Mouse (Mus musculus) heart, embryonic 14.5 days (tissue): ENCODE results near the gene 4921530L21Rik. TPM values are rescaled to one million over a fixed set of nuclear protein-coding genes. Genes with fewer than 3 reads are reported as not detected.

Source experiments
- ATAC-seq: fragments of 200-750 bp; cut with Nextera tagmentation; 2 replicates; pipeline ENCODE4 v1.8.0; 2017; ENCODE audit warnings: low read depth, moderate TSS enrichment; ENCODE audit not compliant: insufficient number of reproducible peaks, insufficient read depth, low FRiP score
- H3K27ac ChIP-seq, 2 experiments: fragments of 200-500 bp in 1 of 2; fragments of 300-500 bp in 1 of 2; sonication (generic) in 1 of 2; replicated peaks in 1 of 2; 2 replicates each; pipeline ENCODE4 v1.5.1; 2012 to 2014; ENCODE audit warnings: low read depth in 2 of 2, low read length in 2 of 2, control low read depth in 1 of 2, mild to moderate bottlenecking in 1 of 2, mixed read lengths in 1 of 2; ENCODE audit not compliant: control insufficient read depth in 1 of 2, insufficient read depth in 1 of 2
- H3K27me3 ChIP-seq: fragments of 300-500 bp; sonication (generic); 2 replicates; pipeline ENCODE4 v1.6.1; 2014; ENCODE audit warnings: mild to moderate bottlenecking, low read length, control low read depth; ENCODE audit not compliant: control insufficient read depth, insufficient read depth
- H3K36me3 ChIP-seq: fragments of 300-500 bp; sonication (generic); 2 replicates; pipeline ENCODE4 v1.6.1; 2014; ENCODE audit warnings: mild to moderate bottlenecking, control low read depth, low read length, mixed read lengths; ENCODE audit not compliant: control insufficient read depth, insufficient read depth
- H3K4me1 ChIP-seq, 2 experiments: fragments of 200-500 bp in 1 of 2; fragments of 300-500 bp in 1 of 2; sonication (generic) in 1 of 2; 2 replicates each; pipeline ENCODE4 v1.6.1; 2012 to 2014; ENCODE audit warnings: low read length in 2 of 2, control low read depth in 1 of 2, mixed read lengths in 1 of 2; ENCODE audit not compliant: control insufficient read depth in 2 of 2, insufficient read depth in 2 of 2
- H3K4me2 ChIP-seq: fragments of 300-500 bp; sonication (generic); 2 replicates; pipeline ENCODE4 v1.6.1; 2014; ENCODE audit warnings: mild to moderate bottlenecking, low read length
- H3K4me3 ChIP-seq, 2 experiments: fragments of 200-500 bp in 1 of 2; fragments of 300-500 bp in 1 of 2; sonication (generic) in 1 of 2; 2 replicates each; pipeline ENCODE4 v1.5.1; 2012 to 2014; ENCODE audit warnings: low read length in 2 of 2, mild to moderate bottlenecking in 2 of 2, control low read depth in 1 of 2, low read depth in 1 of 2, moderate library complexity in 1 of 2; ENCODE audit not compliant: control insufficient read depth in 1 of 2, insufficient read depth in 1 of 2
- H3K9ac ChIP-seq: fragments of 300-500 bp; sonication (generic); 2 replicates; pipeline ENCODE4 v1.6.1; 2014; ENCODE audit warnings: mild to moderate bottlenecking, low read length
- H3K9me3 ChIP-seq: fragments of 300-500 bp; sonication (generic); 2 replicates; pipeline ENCODE4 v1.6.1; 2016; ENCODE audit warnings: low read length, control low read depth; ENCODE audit not compliant: control insufficient read depth
- WGBS: fragments of 180-500 bp; shearing (Covaris S2); extraction: QIAGEN DNeasy Blood & Tissue Kit; methylation state at CpG from one replicate; pipeline ENCODE4 v1.1.7; 2014; 5-methylcytosine and 5-hydroxymethylcytosine counted together
- polyA plus RNA-seq: library from polyadenylated mRNA; unstranded; fragments of >200 nt; fragmentation: Nextera tagmentation; extraction: Ambion mirVana; gene quantifications from 2 replicates; pipeline ENCODE4 v1.2.1, GENCODE M21; 2014

The 4921530L21Rik gene
- polyA plus RNA-seq, 1 experiment from 2014 or later, result not detected

DNA sequence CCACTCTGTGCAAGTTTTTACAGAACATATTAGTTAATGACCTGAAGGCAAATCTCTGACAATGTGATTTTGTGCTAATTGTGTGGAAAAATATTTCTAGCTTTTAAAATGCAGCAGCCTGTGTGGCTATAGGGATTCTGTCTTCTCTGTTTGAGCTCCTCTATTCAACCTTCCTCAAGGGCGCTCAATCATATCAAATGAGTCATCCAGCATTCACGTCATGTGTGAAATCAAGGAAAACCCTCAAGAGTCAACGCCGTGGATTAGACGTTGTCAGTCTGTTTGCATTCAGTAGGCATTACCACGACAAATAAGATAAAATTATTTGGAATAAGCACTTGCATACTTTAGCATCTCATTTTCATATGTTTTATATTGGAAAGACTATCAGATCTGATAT lies 18.4 kb downstream of the 4921530L21Rik start:
- H3K4me1 ChIP-seq, result no peaks in the 10 kb centered on the region
- no peak overlapping the region for H3K4me2 ChIP-seq
- no peaks in the 10 kb centered on the region for H3K27me3 ChIP-seq
- no peak overlapping the region for H3K27ac ChIP-seq
- 74% methylated on average over 6 of the region's 6 CpGs for WGBS
- H3K36me3 ChIP-seq, result no peaks in the 10 kb centered on the region
- H3K4me3 ChIP-seq, result no peak overlapping the region
- no peaks in the 10 kb centered on the region for H3K9me3 ChIP-seq
- no peak overlapping the region for H3K9ac ChIP-seq
- ATAC-seq, result no peak

DNA sequence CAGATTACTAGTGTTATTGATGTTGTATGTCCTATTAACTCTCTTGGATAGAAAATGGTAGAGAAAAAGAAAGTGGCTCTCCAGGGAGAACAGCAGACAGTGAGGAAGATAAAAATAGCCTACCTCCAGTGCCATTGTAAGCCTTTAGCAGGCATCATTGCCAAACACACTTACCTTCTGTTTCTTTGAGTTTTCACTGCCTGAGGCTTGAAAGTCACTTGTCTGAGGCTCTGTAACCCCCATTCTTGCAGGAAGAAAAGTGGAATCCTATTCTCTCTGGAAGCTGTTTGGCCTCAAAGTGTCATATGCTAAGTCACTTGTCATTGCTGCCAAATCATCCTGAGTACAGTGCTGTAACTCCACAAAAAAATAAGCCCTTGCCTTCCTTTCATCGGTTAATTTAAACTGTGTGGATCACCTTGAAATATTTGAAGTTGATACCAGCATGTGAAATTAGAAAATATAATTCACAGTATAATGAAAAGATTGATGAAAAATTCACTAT lies 23.6 kb downstream of the 4921530L21Rik start:
- no peaks in the 10 kb centered on the region for H3K9me3 ChIP-seq
- H3K27me3 ChIP-seq, result no peaks in the 10 kb centered on the region
- ATAC-seq, result no peak
- no peaks in the 10 kb centered on the region for H3K36me3 ChIP-seq
- H3K4me1 ChIP-seq, result no peaks in the 10 kb centered on the region
- WGBS, result 85% methylated on average over 1 of the region's 1 CpGs
- no peak overlapping the region for H3K9ac ChIP-seq
- H3K4me3 ChIP-seq, result no peak overlapping the region
- no peak overlapping the region for H3K27ac ChIP-seq
- H3K4me2 ChIP-seq, result no peak overlapping the region

DNA sequence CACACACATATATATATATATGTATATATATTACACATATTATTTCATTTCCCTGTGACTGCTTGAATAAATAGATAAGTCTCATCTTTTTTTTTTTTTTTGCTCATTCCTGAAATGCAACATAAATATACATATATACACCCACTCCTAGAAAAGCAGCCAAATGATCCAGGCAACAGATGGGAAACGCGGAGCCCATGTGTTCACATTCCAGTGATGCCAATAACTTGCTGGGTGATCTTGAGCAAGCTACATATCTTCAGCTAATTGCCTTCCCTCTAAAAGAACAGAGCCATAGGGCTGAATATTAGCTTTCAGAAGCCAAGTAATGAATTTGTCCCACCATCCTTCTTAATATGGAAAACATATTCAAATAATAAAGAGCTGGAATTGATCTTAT lies 32.2 kb downstream of the 4921530L21Rik start:
- ATAC-seq, result no peak
- Histone ChIP-seq H3K4me1 (no peaks in the 10 kb centered on the region), H3K27ac (no peak overlapping the region), H3K36me3 (no peaks in the 10 kb centered on the region), H3K9me3 (no peaks in the 10 kb centered on the region), H3K4me3 (no peak overlapping the region), H3K9ac (no peak overlapping the region), H3K4me2 (no peak overlapping the region), H3K27me3 (no peaks in the 10 kb centered on the region)
- 81% methylated on average over 2 of the region's 2 CpGs for WGBS

DNA sequence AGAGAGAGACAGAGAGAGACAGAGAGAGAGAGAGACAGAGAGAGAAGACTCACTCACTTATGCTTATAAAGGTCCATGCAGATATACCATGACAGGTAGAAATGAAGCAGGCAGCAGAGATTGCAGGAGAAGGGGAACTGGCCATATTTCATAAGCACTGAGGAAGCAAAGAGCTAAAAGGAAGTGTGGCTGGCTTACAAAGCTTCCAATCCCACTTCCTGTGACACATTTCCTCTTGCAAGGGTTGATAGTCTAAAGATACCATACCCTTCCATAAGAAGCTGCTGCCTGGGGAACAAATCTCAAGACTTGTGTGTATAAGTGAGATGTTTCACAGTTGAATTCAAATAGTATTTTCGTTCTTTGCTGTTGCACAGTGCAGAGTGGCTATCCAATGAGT lies 45.7 kb downstream of the 4921530L21Rik start:
- H3K4me1 ChIP-seq, result no peaks in the 10 kb centered on the region
- H3K27me3 ChIP-seq, result no peaks in the 10 kb centered on the region
- ATAC-seq, result no peak
- no peak overlapping the region for H3K4me2 ChIP-seq
- no peaks in the 10 kb centered on the region for H3K9me3 ChIP-seq
- no peak overlapping the region for H3K4me3 ChIP-seq
- H3K27ac ChIP-seq, result no peak overlapping the region
- H3K9ac ChIP-seq, result no peak overlapping the region
- H3K36me3 ChIP-seq, result no peaks in the 10 kb centered on the region
- 76% methylated on average over 1 of the region's 1 CpGs for WGBS

DNA sequence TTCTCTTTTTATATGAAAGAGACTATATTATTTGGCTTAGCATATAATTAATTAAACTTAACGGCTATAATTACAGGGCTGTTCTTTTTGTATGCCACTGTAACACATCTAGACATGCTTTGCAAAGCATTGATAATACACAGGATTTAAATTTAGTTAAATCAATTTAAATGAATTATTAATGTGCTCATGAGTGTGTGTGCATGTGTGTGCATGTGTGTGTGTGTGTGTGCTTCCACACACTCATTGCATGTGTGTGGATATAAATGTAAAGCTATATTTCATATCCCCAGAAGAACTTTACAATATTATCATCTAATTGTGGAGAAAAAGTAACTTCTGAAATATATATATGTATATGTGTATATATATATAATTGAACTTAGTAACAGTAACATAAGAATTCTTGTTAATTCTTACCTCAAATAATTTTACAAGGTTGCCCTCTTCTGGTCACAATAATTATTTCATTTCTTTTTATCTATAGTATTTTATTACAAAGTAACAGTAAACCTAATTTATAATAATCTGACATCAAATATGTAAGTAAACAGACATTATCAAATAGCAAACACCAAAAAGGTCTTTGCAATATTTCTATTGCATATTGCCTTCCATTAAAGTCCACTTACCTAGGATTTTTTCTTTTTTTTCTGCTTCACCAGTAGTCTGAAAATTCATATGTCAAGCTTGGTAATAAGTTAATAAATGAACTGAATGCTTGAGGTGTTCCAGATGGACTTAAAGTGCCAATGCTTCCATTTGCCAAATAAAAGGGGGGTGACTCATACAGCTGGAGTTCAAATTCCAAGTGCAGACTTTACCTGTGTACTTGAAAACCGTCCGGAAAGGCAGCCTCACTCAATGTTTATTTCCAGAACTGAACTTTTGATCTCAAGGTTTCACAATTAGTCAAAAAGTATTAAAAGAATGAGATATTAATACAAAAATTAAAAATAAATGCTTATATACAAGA lies 47.0 kb downstream of the 4921530L21Rik start:
- ATAC-seq, result no peak
- H3K27me3 ChIP-seq, result no peaks in the 10 kb centered on the region
- no peak overlapping the region for H3K4me3 ChIP-seq
- H3K9me3 ChIP-seq, result no peaks in the 10 kb centered on the region
- H3K36me3 ChIP-seq, result no peaks in the 10 kb centered on the region
- 79% methylated on average over 3 of the region's 3 CpGs for WGBS
- no peak overlapping the region for H3K9ac ChIP-seq
- no peaks in the 10 kb centered on the region for H3K4me1 ChIP-seq
- no peak overlapping the region for H3K27ac ChIP-seq
- H3K4me2 ChIP-seq, result no peak overlapping the region
